Mouse (Mus musculus) C2C12 (cell line): ENCODE data around the gene Atp2b2.

Experiments used
- CEBPB ChIP-seq: IDR thresholded peaks from one replicate; pipeline ENCODE4 v1.6.1; 2011; ENCODE audit warnings: low read depth, mild to moderate bottlenecking, control low read depth, moderate library complexity
- CTCF ChIP-seq: IDR thresholded peaks from one replicate; pipeline ENCODE4 v1.5.1; 2011; ENCODE audit not compliant: control insufficient read depth, insufficient read depth, insufficient read length
- FOSL1 ChIP-seq: IDR thresholded peaks from one replicate; pipeline ENCODE4 v1.8.0; 2011; ENCODE audit warnings: mild to moderate bottlenecking, low read length; ENCODE audit not compliant: poor library complexity, insufficient read depth, severe bottlenecking
- MAX ChIP-seq: IDR thresholded peaks from one replicate; pipeline ENCODE4 v1.6.1; 2011; ENCODE audit warnings: mild to moderate bottlenecking, control low read depth
- MYOD1 ChIP-seq: IDR thresholded peaks from one replicate; pipeline ENCODE4 v1.6.1; 2011; ENCODE audit warnings: low read depth; ENCODE audit not compliant: control insufficient read depth, insufficient read length
- MYOG ChIP-seq: IDR thresholded peaks from one replicate; pipeline ENCODE4 v1.6.1; 2011; ENCODE audit not compliant: control insufficient read depth, insufficient read length; ENCODE audit errors: extremely low read depth
- USF1 ChIP-seq: IDR thresholded peaks from one replicate; pipeline ENCODE4 v1.6.1; 2011; ENCODE audit warnings: low read depth, mild to moderate bottlenecking, control low read depth, moderate library complexity

- TF ChIP-seq USF1 (no peak), CTCF (no peak), MYOG (no peak), CEBPB (no peak), MAX (no peak), MYOD1 (no peak), FOSL1 (no peak)
Observed at GRCm38 (mm10) chr6:113695766-113696355, 346.6 kb downstream of the Atp2b2 start.
